Mouse (Mus musculus) heart, embryonic 11.5 days (tissue): Measurements from ENCODE around the gene Trim80. TPM values are rescaled to one million over a fixed set of nuclear protein-coding genes. Genes with fewer than 3 reads are reported as not detected.

Source experiments
- ATAC-seq: fragments of 200-750 bp; cut with Nextera tagmentation; replicated peaks from 2 replicates; pipeline ENCODE4 v1.8.0; 2017; ENCODE audit warnings: moderate library complexity; ENCODE audit not compliant: insufficient number of reproducible peaks, low FRiP score, low TSS enrichment
- H3K27ac ChIP-seq: fragments of 300-500 bp; sonication (generic); 2 replicates; pipeline ENCODE4 v1.5.1; 2014; ENCODE audit warnings: mild to moderate bottlenecking, low read depth, low read length
- H3K27me3 ChIP-seq: fragments of 300-500 bp; sonication (generic); 2 replicates; pipeline ENCODE4 v1.6.1; 2014; ENCODE audit warnings: mild to moderate bottlenecking, low read length, mixed read lengths; ENCODE audit not compliant: control insufficient read depth, insufficient read depth
- H3K36me3 ChIP-seq: fragments of 300-500 bp; sonication (generic); 2 replicates; pipeline ENCODE4 v1.6.1; 2014; ENCODE audit warnings: mild to moderate bottlenecking, low read length, moderate library complexity, mixed read lengths; ENCODE audit not compliant: control insufficient read depth, insufficient read depth
- H3K4me1 ChIP-seq: fragments of 300-500 bp; sonication (generic); 2 replicates; pipeline ENCODE4 v1.6.1; 2014; ENCODE audit warnings: low read length; ENCODE audit not compliant: control insufficient read depth, insufficient read depth
- H3K4me2 ChIP-seq: fragments of 300-500 bp; sonication (generic); 2 replicates; pipeline ENCODE4 v1.6.1; 2014; ENCODE audit warnings: mild to moderate bottlenecking, moderate library complexity
- H3K4me3 ChIP-seq: fragments of 300-500 bp; sonication (generic); 2 replicates; pipeline ENCODE4 v1.5.1; 2014; ENCODE audit warnings: low read depth, low read length
- H3K9ac ChIP-seq: fragments of 300-500 bp; sonication (generic); 2 replicates; pipeline ENCODE4 v1.6.1; 2014; ENCODE audit warnings: mild to moderate bottlenecking, low read depth, low read length, moderate library complexity
- H3K9me3 ChIP-seq: fragments of 300-500 bp; sonication (generic); replicated peaks from 2 replicates; pipeline ENCODE4 v1.6.1; 2016; ENCODE audit warnings: low read length; ENCODE audit not compliant: control insufficient read depth
- WGBS: fragments of 180-500 bp; shearing (Covaris S2); extraction: QIAGEN DNeasy Blood & Tissue Kit; methylation state at CpG from one replicate; pipeline ENCODE4 v1.1.7; 2014; ENCODE audit not compliant: insufficient replicate concordance; 5-methylcytosine and 5-hydroxymethylcytosine counted together
- polyA plus RNA-seq: library from polyadenylated mRNA; unstranded; fragments of >200 nt; fragmentation: Nextera tagmentation; extraction: Ambion mirVana; gene quantifications from 2 replicates; pipeline ENCODE4 v1.2.1, GENCODE M21; 2014

The Trim80 gene
- polyA plus RNA-seq, 1 experiment from 2014 or later, result 0.26 TPM

GRCm38 (mm10) chr11:115435596-115436337 lies 4.6 kb upstream of the Trim80 start:
- Histone ChIP-seq H3K36me3 (peaks cover 6% of the 10 kb centered on the region; the same call in 1 of the 2 replicates), H3K4me1 (peaks cover 9% of the 10 kb centered on the region), H3K4me3 (peak overlapping the region; percentile 38), H3K27ac (no peak overlapping the region), H3K9me3 (peaks cover 4% of the 10 kb centered on the region; the same call in 1 of the 2 replicates), H3K4me2 (peak overlapping the region; percentile 71), H3K9ac (peak overlapping the region; percentile 61), H3K27me3 (no peaks in the 10 kb centered on the region)
- 6% methylated on average over 31 of the region's 31 CpGs for WGBS
- no peak for ATAC-seq

- peaks cover 4% of the 10 kb centered on the region; the same call in 1 of the 2 replicates for H3K9me3 ChIP-seq
- H3K27me3 ChIP-seq, result no peaks in the 10 kb centered on the region
- no peak overlapping the region for H3K9ac ChIP-seq
- 73% methylated on average over 5 of the region's 5 CpGs for WGBS
- peaks cover 9% of the 10 kb centered on the region for H3K4me1 ChIP-seq
- no peak overlapping the region for H3K27ac ChIP-seq
- no peak for ATAC-seq
- no peak overlapping the region for H3K4me2 ChIP-seq
- no peak overlapping the region for H3K4me3 ChIP-seq
- H3K36me3 ChIP-seq, result no peaks in the 10 kb centered on the region; the same call in 1 of the 2 replicates
These were observed 2.7 kb upstream of the Trim80 start for GRCm38 (mm10) chr11:115437571-115438122.

- ATAC-seq, result no peak
- Histone ChIP-seq H3K9ac (no peak overlapping the region), H3K36me3 (no peaks in the 10 kb centered on the region), H3K4me3 (no peak overlapping the region), H3K4me1 (peaks cover 9% of the 10 kb centered on the region), H3K27ac (no peak overlapping the region), H3K27me3 (no peaks in the 10 kb centered on the region), H3K9me3 (peaks cover 4% of the 10 kb centered on the region; the same call in 1 of the 2 replicates), H3K4me2 (no peak overlapping the region)
- WGBS, result 76% methylated on average over 3 of the region's 3 CpGs
These were observed 1.0 kb upstream of the Trim80 start for GRCm38 (mm10) chr11:115439326-115439725.

- no peak overlapping the region for H3K27ac ChIP-seq
- H3K4me2 ChIP-seq, result no peak overlapping the region
- H3K9ac ChIP-seq, result no peak overlapping the region
- H3K9me3 ChIP-seq, result peaks cover 4% of the 10 kb centered on the region; the same call in 1 of the 2 replicates
- no peaks in the 10 kb centered on the region for H3K36me3 ChIP-seq
- no peak overlapping the region for H3K4me3 ChIP-seq
- no peaks in the 10 kb centered on the region for H3K27me3 ChIP-seq
- 47% methylated on average over 15 of the region's 15 CpGs for WGBS
- no peak for ATAC-seq
- peaks cover 3% of the 10 kb centered on the region for H3K4me1 ChIP-seq
These were observed 1.1 kb downstream of the Trim80 start for GRCm38 (mm10) chr11:115441417-115441816.

GRCm38 (mm10) chr11:115446906-115447305 lies 6.6 kb downstream of the Trim80 start:
- H3K36me3 ChIP-seq, result no peaks in the 10 kb centered on the region
- H3K27me3 ChIP-seq, result no peaks in the 10 kb centered on the region
- H3K27ac ChIP-seq, result peak overlapping the region; percentile 24
- ATAC-seq, result no peak; the same call in 1 of the 2 replicates
- H3K4me2 ChIP-seq, result no peak overlapping the region
- no peaks in the 10 kb centered on the region for H3K9me3 ChIP-seq
- peak overlapping the region; percentile 31; the same call in 1 of the 2 replicates for H3K9ac ChIP-seq
- no peak overlapping the region for H3K4me3 ChIP-seq
- WGBS, result 16% methylated on average over 3 of the region's 3 CpGs
- H3K4me1 ChIP-seq, result peaks cover 21% of the 10 kb centered on the region

GRCm38 (mm10) chr11:115447321-115447885 lies 7.1 kb downstream of the Trim80 start:
- no peak overlapping the region for H3K4me3 ChIP-seq
- WGBS, result 76% methylated on average over 11 of the region's 11 CpGs
- no peak for ATAC-seq
- no peaks in the 10 kb centered on the region for H3K36me3 ChIP-seq
- H3K27me3 ChIP-seq, result no peaks in the 10 kb centered on the region
- H3K4me1 ChIP-seq, result peaks cover 21% of the 10 kb centered on the region
- H3K4me2 ChIP-seq, result no peak overlapping the region
- no peak overlapping the region for H3K9ac ChIP-seq
- H3K9me3 ChIP-seq, result no peaks in the 10 kb centered on the region
- no peak overlapping the region; the same call in 1 of the 2 replicates for H3K27ac ChIP-seq

GRCm38 (mm10) chr11:115448075-115448474 lies 7.7 kb downstream of the Trim80 start:
- Histone ChIP-seq H3K4me2 (no peak overlapping the region), H3K9ac (no peak overlapping the region), H3K27me3 (no peaks in the 10 kb centered on the region), H3K36me3 (no peaks in the 10 kb centered on the region), H3K4me1 (peaks cover 21% of the 10 kb centered on the region), H3K9me3 (no peaks in the 10 kb centered on the region), H3K4me3 (no peak overlapping the region), H3K27ac (no peak overlapping the region)
- no peak for ATAC-seq
- 86% methylated on average over 16 of the region's 16 CpGs for WGBS

GRCm38 (mm10) chr11:115448998-115449397 lies 8.7 kb downstream of the Trim80 start:
- H3K4me3 ChIP-seq, result no peak overlapping the region
- H3K9me3 ChIP-seq, result no peaks in the 10 kb centered on the region
- no peak overlapping the region for H3K27ac ChIP-seq
- H3K27me3 ChIP-seq, result no peaks in the 10 kb centered on the region
- 59% methylated on average over 7 of the region's 7 CpGs for WGBS
- H3K4me1 ChIP-seq, result peaks cover 23% of the 10 kb centered on the region
- H3K9ac ChIP-seq, result no peak overlapping the region
- no peak overlapping the region for H3K4me2 ChIP-seq
- no peak for ATAC-seq
- no peaks in the 10 kb centered on the region for H3K36me3 ChIP-seq
